Mouse (Mus musculus) hindbrain, embryonic 16.5 days (tissue): Measurements from ENCODE around the gene Isoc2b. TPM values are rescaled to one million over a fixed set of nuclear protein-coding genes. Genes with fewer than 3 reads are reported as not detected.
"Not testable (repeated sequence)": the region's sequence is repeated elsewhere in the genome, so short reads cannot be mapped to it uniquely, and the experiment has no call there.

Experiments
- ATAC-seq: fragments of 200-750 bp; cut with Nextera tagmentation; 2 replicates; pipeline ENCODE4 v1.8.0; 2017; ENCODE audit warnings: moderate TSS enrichment, moderate library complexity
- H3K27ac ChIP-seq: fragments of 300-500 bp; sonication (generic); 2 replicates; pipeline ENCODE4 v1.5.1; 2014; ENCODE audit warnings: low read depth, mild to moderate bottlenecking, control low read depth, low read length, moderate library complexity
- H3K27me3 ChIP-seq: fragments of 300-500 bp; sonication (generic); replicated peaks from 2 replicates; pipeline ENCODE4 v1.6.1; 2014; ENCODE audit warnings: low read length; ENCODE audit not compliant: control insufficient read depth, insufficient read depth
- H3K36me3 ChIP-seq: fragments of 300-500 bp; sonication (generic); 2 replicates; pipeline ENCODE4 v1.6.1; 2014; ENCODE audit warnings: mild to moderate bottlenecking, low read length, moderate library complexity, mixed read lengths; ENCODE audit not compliant: control insufficient read depth, insufficient read depth
- H3K4me1 ChIP-seq: fragments of 300-500 bp; sonication (generic); 2 replicates; pipeline ENCODE4 v1.6.1; 2014; ENCODE audit warnings: low read depth, low read length; ENCODE audit not compliant: control insufficient read depth, insufficient read depth
- H3K4me2 ChIP-seq: fragments of 300-500 bp; sonication (generic); 2 replicates; pipeline ENCODE4 v1.6.1; 2014; ENCODE audit warnings: mild to moderate bottlenecking, low read length, control low read depth, moderate library complexity
- H3K4me3 ChIP-seq: fragments of 300-500 bp; sonication (generic); 2 replicates; pipeline ENCODE4 v1.5.1; 2014; ENCODE audit warnings: mild to moderate bottlenecking, low read length, control low read depth, moderate library complexity
- H3K9ac ChIP-seq: fragments of 300-500 bp; sonication (generic); 2 replicates; pipeline ENCODE4 v1.6.1; 2014; ENCODE audit warnings: low read depth, mild to moderate bottlenecking, control low read depth, low read length, moderate library complexity
- H3K9me3 ChIP-seq: fragments of 300-500 bp; sonication (generic); 2 replicates; pipeline ENCODE4 v1.6.1; 2014; ENCODE audit warnings: mild to moderate bottlenecking, low read length, moderate library complexity; ENCODE audit not compliant: control insufficient read depth
- WGBS: fragments of 180-500 bp; shearing (Covaris S2); extraction: QIAGEN DNeasy Blood & Tissue Kit; methylation state at CpG from one replicate; pipeline ENCODE4 v1.1.7; 2014; 5-methylcytosine and 5-hydroxymethylcytosine counted together
- polyA plus RNA-seq: library from polyadenylated mRNA; unstranded; fragments of >200 nt; fragmentation: Nextera tagmentation; extraction: Ambion mirVana; gene quantifications from 2 replicates; pipeline ENCODE4 v1.2.1, GENCODE M21; 2015

Gene Isoc2b
- polyA plus RNA-seq, 1 experiment from 2014 or later, result 4.6 TPM

- 78% methylated on average over 3 of the region's 3 CpGs for WGBS
Measured at GRCm38 (mm10) chr7:4860926-4861325, 9.1 kb downstream of the Isoc2b start.

GRCm38 (mm10) chr7:4859418-4859978 lies 10.6 kb downstream of the Isoc2b start:
- Histone ChIP-seq H3K4me2 (no peak overlapping the region), H3K9me3 (no peaks in the 10 kb centered on the region), H3K27me3 (no peaks in the 10 kb centered on the region), H3K4me1 (no peaks in the 10 kb centered on the region), H3K27ac (no peak overlapping the region), H3K4me3 (no peak overlapping the region), H3K9ac (no peak overlapping the region), H3K36me3 (no peaks in the 10 kb centered on the region)
- WGBS, result 73% methylated on average over 12 of the region's 12 CpGs
- ATAC-seq, result no peak

More at GRCm38 (mm10) chr7:4860926-4861325, 9.1 kb downstream of the Isoc2b start:
- not testable (repeated sequence) for H3K27ac ChIP-seq, H3K9me3 ChIP-seq, H3K4me1 ChIP-seq, H3K4me2 ChIP-seq, ATAC-seq, H3K27me3 ChIP-seq, H3K36me3 ChIP-seq, H3K4me3 ChIP-seq, H3K9ac ChIP-seq

- Histone ChIP-seq H3K27ac (no peak overlapping the region), H3K4me3 (no peak overlapping the region), H3K4me1 (no peaks in the 10 kb centered on the region), H3K9me3 (no peaks in the 10 kb centered on the region), H3K4me2 (no peak overlapping the region), H3K36me3 (no peaks in the 10 kb centered on the region), H3K9ac (no peak overlapping the region), H3K27me3 (no peaks in the 10 kb centered on the region)
- no peak for ATAC-seq
- WGBS, result 69% methylated on average over 7 of the region's 7 CpGs
Measured at GRCm38 (mm10) chr7:4857321-4857720, 12.7 kb downstream of the Isoc2b start.

GRCm38 (mm10) chr7:4856508-4856907 lies 13.6 kb downstream of the Isoc2b start:
- Histone ChIP-seq H3K4me3 (no peak overlapping the region), H3K9ac (no peak overlapping the region), H3K27ac (no peak overlapping the region), H3K27me3 (no peaks in the 10 kb centered on the region), H3K4me1 (no peaks in the 10 kb centered on the region), H3K4me2 (no peak overlapping the region), H3K9me3 (no peaks in the 10 kb centered on the region), H3K36me3 (no peaks in the 10 kb centered on the region)
- WGBS, result 88% methylated on average over 9 of the region's 9 CpGs
- ATAC-seq, result no peak

GRCm38 (mm10) chr7:4853613-4854012 lies 16.4 kb downstream of the Isoc2b start:
- Histone ChIP-seq H3K4me1 (no peaks in the 10 kb centered on the region), H3K9ac (no peak overlapping the region), H3K27me3 (no peaks in the 10 kb centered on the region), H3K36me3 (no peaks in the 10 kb centered on the region), H3K4me3 (no peak overlapping the region), H3K27ac (no peak overlapping the region), H3K4me2 (no peak overlapping the region), H3K9me3 (no peaks in the 10 kb centered on the region)
- WGBS, result 92% methylated on average over 3 of the region's 3 CpGs
- no peak for ATAC-seq

- Histone ChIP-seq H3K4me2 (no peak overlapping the region), H3K27ac (no peak overlapping the region), H3K4me1 (no peaks in the 10 kb centered on the region), H3K4me3 (no peak overlapping the region), H3K9ac (no peak overlapping the region), H3K27me3 (no peaks in the 10 kb centered on the region), H3K36me3 (no peaks in the 10 kb centered on the region), H3K9me3 (no peaks in the 10 kb centered on the region)
- WGBS, result 73% methylated on average over 8 of the region's 8 CpGs
- no peak for ATAC-seq
Measured at GRCm38 (mm10) chr7:4851315-4851688, 18.8 kb downstream of the Isoc2b start.

GRCm38 (mm10) chr7:4850621-4851314 lies 19.3 kb downstream of the Isoc2b start:
- 81% methylated on average over 11 of the region's 11 CpGs for WGBS
- no peak for ATAC-seq

GRCm38 (mm10) chr7:4849372-4849771 lies 20.7 kb downstream of the Isoc2b start:
- H3K9ac ChIP-seq, result no peak overlapping the region
- H3K27ac ChIP-seq, result no peak overlapping the region
- 63% methylated on average over 9 of the region's 9 CpGs for WGBS
- H3K36me3 ChIP-seq, result no peaks in the 10 kb centered on the region
- H3K27me3 ChIP-seq, result no peaks in the 10 kb centered on the region
- H3K4me3 ChIP-seq, result no peak overlapping the region
- no peak for ATAC-seq
- no peak overlapping the region for H3K4me2 ChIP-seq
- H3K9me3 ChIP-seq, result no peaks in the 10 kb centered on the region
- H3K4me1 ChIP-seq, result peaks cover 2% of the 10 kb centered on the region; the same call in 1 of the 2 replicates

More at GRCm38 (mm10) chr7:4850621-4851314, 19.3 kb downstream of the Isoc2b start:
- H3K9me3 ChIP-seq, result no peaks in the 10 kb centered on the region
- no peaks in the 10 kb centered on the region for H3K4me1 ChIP-seq
- no peak overlapping the region for H3K27ac ChIP-seq
- no peaks in the 10 kb centered on the region for H3K27me3 ChIP-seq
- no peak overlapping the region for H3K9ac ChIP-seq
- no peaks in the 10 kb centered on the region for H3K36me3 ChIP-seq
- no peak overlapping the region for H3K4me2 ChIP-seq
- H3K4me3 ChIP-seq, result no peak overlapping the region

GRCm38 (mm10) chr7:4844917-4845309 lies 25.1 kb downstream of the Isoc2b start:
- H3K9me3 ChIP-seq, result no peaks in the 10 kb centered on the region
- H3K4me2 ChIP-seq, result peak overlapping the region; percentile 72
- peak overlapping the region; percentile 64 for H3K4me3 ChIP-seq
- no peaks in the 10 kb centered on the region for H3K36me3 ChIP-seq
- 1% methylated on average over 13 of the region's 13 CpGs for WGBS
- no peaks in the 10 kb centered on the region for H3K27me3 ChIP-seq
- ATAC-seq, result peak; percentile 86
- peaks cover 14% of the 10 kb centered on the region for H3K4me1 ChIP-seq
- peak overlapping the region; percentile 86 for H3K27ac ChIP-seq
- H3K9ac ChIP-seq, result peak overlapping the region; percentile 68
